Mouse (Mus musculus) naive thymus-derived CD4-positive, alpha-beta T cell, adult 2 months (primary cell): ENCODE results near the gene Adpgk.
A peak's percentile ranks its signal among the peaks of the same experiment; 100 is the strongest.
"Not testable (repeated sequence)": the region's sequence is repeated elsewhere in the genome, so short reads cannot be mapped to it uniquely, and the experiment has no call there.

ENCODE experiments used
- DNase-seq: peaks from one replicate; pipeline ENCODE4 v3.0.0-alpha.2; 2011; ENCODE audit warnings: low read depth

Gene Adpgk

DNA sequence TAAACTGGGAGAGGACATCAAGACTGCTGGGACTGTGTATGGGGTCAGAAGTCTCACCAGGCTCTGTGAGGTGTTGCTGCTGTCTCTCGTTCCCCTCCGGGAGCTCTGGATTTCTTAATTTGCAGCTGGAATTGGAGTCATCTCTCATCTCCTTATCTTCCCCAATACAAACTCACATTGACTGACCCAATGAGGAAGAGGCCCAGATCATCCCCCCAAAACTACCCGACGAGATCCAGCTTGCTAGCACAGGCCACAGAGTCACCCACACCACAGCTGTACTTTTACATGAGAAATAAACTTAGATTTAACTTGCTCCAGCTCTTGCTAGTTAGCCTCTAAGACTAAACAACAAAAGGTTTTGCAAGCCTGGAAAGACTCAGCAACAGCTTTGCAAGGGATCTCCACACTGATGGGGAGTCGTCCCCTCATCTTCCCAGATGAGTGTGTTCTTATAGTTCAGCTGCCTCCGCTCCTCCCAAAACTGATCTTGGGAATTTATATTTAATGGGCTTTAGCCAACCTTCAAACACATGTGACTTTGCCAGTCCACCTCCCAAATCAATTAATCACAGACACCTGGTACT lies 1.7 kb upstream of the Adpgk start:
- DNase-seq: no peak

- DNase-seq: no peak
Observed at GRCm38 (mm10) chr9:59291688-59292492, 532 bp downstream of the Adpgk start.

DNA sequence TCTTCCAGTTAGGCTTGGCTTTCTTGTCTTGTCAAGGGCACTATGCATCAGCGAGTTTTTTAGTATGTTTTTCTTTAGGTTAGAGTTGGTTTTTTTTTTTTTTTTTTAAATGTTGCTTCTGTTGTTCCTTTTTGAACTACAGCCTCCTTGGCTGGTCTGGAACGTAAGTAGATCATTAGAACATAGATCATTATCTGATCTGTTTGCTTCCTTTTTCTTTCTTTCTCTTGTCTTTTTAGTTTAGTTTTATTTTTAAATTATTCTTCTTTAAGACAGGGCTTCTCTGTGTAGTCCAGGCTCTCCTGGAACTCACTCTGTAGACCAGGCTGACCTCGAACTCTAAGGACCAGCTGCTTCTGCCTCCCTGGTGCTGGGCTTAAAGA lies 1.1 kb downstream of the Adpgk start:
- DNase-seq: no peak

DNA sequence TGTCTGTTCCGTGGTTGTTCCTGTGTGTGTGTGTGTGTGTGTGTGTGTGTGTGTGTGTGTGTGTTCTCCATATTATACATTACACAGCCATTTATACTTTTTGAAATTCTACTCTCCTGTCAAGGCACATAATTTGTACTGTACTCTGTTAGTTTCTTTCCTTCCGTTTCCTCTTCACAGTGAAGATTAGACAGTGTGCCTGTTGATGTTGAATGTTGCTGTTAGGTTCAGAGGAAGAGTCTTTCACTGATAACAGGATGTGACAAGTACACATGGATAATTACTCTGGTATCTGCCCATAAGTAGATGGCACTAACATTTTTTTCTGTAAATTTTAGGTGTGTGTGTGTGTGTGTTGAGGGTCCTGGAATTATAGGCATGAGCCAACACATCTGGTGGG lies 5.1 kb downstream of the Adpgk start:
- peak; percentile 47 for DNase-seq

GRCm38 (mm10) chr9:59307890-59308289 lies 16.5 kb downstream of the Adpgk start:
- no peak for DNase-seq

GRCm38 (mm10) chr9:59310582-59311283 lies 19.4 kb downstream of the Adpgk start:
- no peak for DNase-seq

DNA sequence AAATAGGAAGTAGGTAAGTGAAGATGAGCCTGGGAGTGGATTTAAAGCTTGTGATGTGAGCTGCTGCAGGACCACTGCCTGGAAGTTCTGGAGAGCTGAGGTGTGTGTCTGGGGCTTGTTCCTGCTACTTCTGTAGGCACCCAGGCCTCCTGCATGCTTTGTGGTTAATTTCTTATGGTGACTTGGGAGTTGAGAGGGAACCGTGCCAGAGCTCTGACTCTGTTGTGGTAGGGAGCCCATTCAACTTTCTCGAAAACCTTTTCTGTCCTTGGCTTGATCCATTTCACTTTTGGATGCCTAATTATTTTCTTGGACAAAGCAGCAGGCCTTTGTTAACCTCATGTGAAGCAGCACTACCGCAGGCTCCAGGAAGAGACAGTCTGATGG lies 19.9 kb downstream of the Adpgk start:
- no peak for DNase-seq

- no peak for DNase-seq
Observed at GRCm38 (mm10) chr9:59316206-59316605, 24.8 kb downstream of the Adpgk start.

DNA sequence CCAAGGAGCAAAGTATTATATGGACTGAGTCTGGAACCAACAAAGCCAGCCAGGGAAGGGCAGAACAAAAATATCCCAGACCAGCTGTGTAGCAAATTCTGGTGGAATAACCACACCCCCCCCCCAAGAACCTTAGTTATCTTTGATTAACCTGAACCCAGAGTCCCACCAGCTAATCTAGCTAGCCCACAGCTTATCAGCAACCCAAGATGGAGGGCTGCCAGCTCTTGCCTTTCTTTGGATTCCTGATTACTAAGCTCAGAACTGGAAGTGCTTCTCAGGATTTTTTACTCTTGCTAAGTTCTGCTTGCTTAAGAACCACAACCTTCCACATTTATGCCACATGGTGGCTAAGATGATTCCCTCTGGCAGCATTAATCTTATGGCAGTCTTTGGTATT lies 33.0 kb downstream of the Adpgk start:
- DNase-seq: no peak

DNA sequence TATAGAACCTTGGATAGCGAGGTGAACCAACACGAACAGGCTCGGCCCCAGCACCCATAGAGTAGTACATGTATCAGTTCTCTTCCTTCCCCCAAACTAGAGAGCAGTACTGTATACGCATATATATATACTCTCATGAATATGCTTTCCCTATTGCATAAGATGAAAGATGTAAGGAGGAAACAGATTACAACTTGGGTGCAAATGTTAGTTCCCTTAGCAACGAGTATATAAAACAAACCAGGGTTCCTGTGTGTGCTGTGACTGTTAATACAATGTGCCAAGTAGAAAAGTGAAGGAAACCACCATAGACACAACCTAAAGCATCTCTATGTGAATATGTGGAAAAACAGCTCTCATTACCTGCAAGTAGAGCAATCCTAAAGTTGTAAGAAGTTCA lies 38.7 kb downstream of the Adpgk start:
- no peak for DNase-seq

GRCm38 (mm10) chr9:59336539-59336938 lies 45.2 kb downstream of the Adpgk start:
- no peak for DNase-seq

GRCm38 (mm10) chr9:59337889-59338288 lies 46.5 kb downstream of the Adpgk start:
- DNase-seq: peak; percentile 49

DNA sequence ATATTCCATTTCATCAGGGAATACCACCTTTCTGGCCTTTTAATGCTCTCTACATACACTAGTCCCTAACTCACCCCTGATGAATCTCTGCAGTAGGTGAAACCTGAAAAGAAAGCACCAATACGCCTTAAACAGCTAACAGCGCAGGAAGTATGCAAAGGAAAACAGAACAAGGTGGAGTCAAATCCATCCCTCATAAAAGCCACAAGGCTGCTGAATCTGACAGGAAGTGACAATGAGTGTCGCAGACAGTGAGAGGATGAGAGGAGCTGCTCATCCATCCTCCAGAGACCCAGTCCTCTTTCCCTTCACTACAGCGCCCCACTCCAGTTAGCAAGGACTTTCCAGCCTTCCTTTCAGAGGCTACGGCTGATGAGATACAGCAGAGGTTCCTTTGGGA lies 47.1 kb downstream of the Adpgk start:
- peak; percentile 68 for DNase-seq

DNA sequence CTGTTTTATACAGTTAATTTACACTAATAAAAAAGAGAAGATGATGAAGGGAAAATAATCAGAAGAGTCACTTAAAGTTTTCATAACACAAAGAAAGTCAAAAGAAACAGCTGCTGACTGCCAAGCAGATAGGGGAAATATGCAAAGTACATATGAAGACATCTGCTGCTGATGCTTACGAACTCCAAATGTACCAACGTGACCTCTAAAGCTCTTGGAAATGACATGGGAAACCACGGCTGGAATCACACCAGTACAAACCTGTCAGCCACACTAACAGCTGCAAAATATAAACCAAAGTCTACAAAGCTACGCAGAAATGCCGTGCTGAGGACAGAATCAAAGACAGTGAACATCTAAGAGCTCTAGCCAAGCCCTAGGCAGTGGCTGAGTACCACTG lies 47.7 kb downstream of the Adpgk start:
- DNase-seq: no peak

GRCm38 (mm10) chr9:59340002-59340401 lies 48.6 kb downstream of the Adpgk start:
- DNase-seq: peak; percentile 76

DNA sequence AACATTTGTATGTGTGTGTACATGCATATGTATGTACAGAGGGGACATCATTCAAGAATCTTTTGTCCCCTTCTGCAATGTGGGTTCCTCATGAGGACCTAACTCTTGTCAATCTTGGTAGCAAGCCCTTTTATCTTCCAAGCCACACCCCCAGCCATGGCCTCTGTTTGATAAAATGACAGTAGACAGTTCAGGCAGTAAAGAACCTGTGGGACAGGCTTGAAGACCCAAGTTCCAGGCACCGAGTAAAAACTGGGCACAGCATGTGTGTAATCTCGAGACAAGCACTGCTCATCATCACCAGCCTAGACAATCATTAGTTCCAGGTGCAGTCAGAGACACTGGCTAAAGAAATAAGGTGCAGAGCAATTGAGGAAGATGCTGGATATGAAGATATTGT lies 54.8 kb downstream of the Adpgk start:
- DNase-seq: no peak

DNA sequence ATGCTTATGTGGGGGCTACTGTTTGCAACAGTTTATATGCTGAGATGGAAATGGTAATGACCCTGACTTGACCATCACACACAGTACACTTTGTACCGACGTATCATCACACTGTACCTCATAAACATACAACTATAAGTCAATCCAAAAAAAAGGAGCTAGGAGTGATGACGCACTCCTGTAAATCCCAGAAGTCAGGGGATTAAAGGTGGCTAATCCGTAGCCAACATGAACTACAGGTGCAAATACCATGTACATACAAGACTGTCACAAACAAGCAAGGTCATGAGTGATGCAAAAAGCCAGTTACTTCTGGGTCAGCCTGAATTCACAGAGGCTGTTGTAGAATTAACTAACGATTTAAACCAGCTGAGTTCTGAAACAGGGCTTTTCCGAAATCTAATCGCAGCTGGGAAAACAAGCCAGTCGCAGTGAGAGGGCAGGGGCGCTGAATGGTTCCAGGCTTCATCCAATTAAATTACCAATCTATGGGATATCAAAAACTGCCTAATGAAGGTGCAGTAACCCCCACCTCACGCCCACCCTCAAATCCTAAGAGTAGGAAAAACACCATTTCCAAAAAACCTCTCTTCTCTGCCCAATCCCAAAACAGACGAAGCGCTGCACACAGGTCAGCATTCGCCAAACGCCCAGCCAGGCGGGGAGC lies 61.4 kb downstream of the Adpgk start:
- peak; percentile 19 for DNase-seq

GRCm38 (mm10) chr9:59353253-59353639 lies 61.9 kb downstream of the Adpgk start, which contains the start of gene Bbs4:
TSS of gene Bbs4 (minus strand) at chr9:59353508.
- peak; percentile 84 for DNase-seq

GRCm38 (mm10) chr9:59358041-59358440 lies 66.7 kb downstream of the Adpgk start:
- DNase-seq: not testable (repeated sequence)

DNA sequence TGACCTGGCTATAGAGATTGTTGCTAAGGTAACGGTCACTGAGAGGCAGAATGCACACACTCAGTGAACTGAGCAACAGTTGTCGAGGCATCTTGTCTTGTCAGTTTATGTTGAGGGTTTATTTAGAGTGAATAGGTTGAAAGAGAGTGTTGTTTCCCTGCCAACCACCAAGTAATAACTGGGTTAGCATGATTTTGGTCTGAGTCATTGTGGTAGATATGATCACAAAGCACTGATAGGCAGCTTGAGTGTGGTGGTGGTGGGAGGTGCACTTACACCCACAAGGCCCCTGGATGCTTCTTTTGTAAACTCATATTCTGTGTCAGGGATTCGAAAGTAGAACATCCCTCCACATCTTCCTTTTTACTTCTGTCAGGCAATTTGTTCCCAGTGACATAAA lies 69.1 kb downstream of the Adpgk start:
- not testable (repeated sequence) for DNase-seq

DNA sequence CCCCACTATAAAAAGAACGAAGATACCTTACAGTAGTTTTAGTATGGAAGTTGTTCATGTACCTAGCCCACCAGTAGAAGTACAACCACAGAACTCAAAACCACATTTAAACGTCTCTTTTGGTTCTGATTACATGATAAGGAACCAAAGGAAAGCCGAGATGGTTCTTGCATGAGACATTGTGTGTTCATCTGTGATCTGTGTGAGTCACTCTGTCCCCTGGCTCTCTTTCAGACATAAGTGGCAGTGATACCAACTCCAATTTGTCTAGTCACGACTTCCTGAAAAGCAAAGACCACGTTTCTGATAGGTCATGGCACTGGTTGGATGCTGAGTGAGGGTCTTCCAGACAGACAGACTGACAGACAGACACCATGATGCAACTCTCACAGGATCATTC lies 77.9 kb downstream of the Adpgk start:
- DNase-seq: no peak

GRCm38 (mm10) chr9:59369646-59370045 lies 78.3 kb downstream of the Adpgk start:
- DNase-seq: no peak
